Mouse (Mus musculus) neural tube, embryonic 14.5 days (tissue): ENCODE results near the gene Hist1h2bf. TPM values are rescaled to one million over a fixed set of nuclear protein-coding genes. Genes with fewer than 3 reads are reported as not detected.
"Not testable (repeated sequence)": the region's sequence is repeated elsewhere in the genome, so short reads cannot be mapped to it uniquely, and the experiment has no call there.

Source experiments
- ATAC-seq: fragments of 200-750 bp; cut with Nextera tagmentation; 2 replicates; pipeline ENCODE4 v1.8.0; 2017; ENCODE audit warnings: low read depth, mild to moderate bottlenecking, moderate TSS enrichment, moderate library complexity
- H3K27ac ChIP-seq: fragments of 300-500 bp; sonication (generic); 2 replicates; pipeline ENCODE4 v1.5.1; 2014; ENCODE audit warnings: low read depth, mild to moderate bottlenecking, control low read depth, low read length, moderate library complexity, mixed read lengths
- H3K27me3 ChIP-seq: fragments of 300-500 bp; sonication (generic); 2 replicates; pipeline ENCODE4 v1.6.1; 2014; ENCODE audit warnings: low read length; ENCODE audit not compliant: control insufficient read depth, insufficient read depth
- H3K36me3 ChIP-seq: fragments of 300-500 bp; sonication (generic); 2 replicates; pipeline ENCODE4 v1.6.1; 2014; ENCODE audit warnings: low read length, mixed read lengths; ENCODE audit not compliant: control insufficient read depth, insufficient read depth
- H3K4me1 ChIP-seq: fragments of 300-500 bp; sonication (generic); 2 replicates; pipeline ENCODE4 v1.6.1; 2014; ENCODE audit warnings: low read length; ENCODE audit not compliant: control insufficient read depth, insufficient read depth
- H3K4me2 ChIP-seq: fragments of 300-500 bp; sonication (generic); 2 replicates; pipeline ENCODE4 v1.6.1; 2014; ENCODE audit warnings: mild to moderate bottlenecking, low read depth, low read length, control low read depth
- H3K4me3 ChIP-seq: fragments of 300-500 bp; sonication (generic); 2 replicates; pipeline ENCODE4 v1.5.1; 2014; ENCODE audit warnings: low read depth, low read length, control low read depth, mixed read lengths
- H3K9ac ChIP-seq: fragments of 300-500 bp; sonication (generic); replicated peaks from 2 replicates; pipeline ENCODE4 v1.6.1; 2014; ENCODE audit warnings: low read depth, mild to moderate bottlenecking, control low read depth, low read length, mixed read lengths
- H3K9me3 ChIP-seq: fragments of 300-500 bp; sonication (generic); 2 replicates; pipeline ENCODE4 v1.6.1; 2016; ENCODE audit warnings: low read length; ENCODE audit not compliant: control insufficient read depth
- WGBS: fragments of 180-500 bp; shearing (Covaris S2); extraction: QIAGEN DNeasy Blood & Tissue Kit; methylation state at CpG from one replicate; pipeline ENCODE4 v1.1.7; 2014; 5-methylcytosine and 5-hydroxymethylcytosine counted together
- polyA plus RNA-seq: library from polyadenylated mRNA; unstranded; fragments of >200 nt; fragmentation: Nextera tagmentation; extraction: Ambion mirVana; gene quantifications from 2 replicates; pipeline ENCODE4 v1.2.1, GENCODE M21; 2014

Gene Hist1h2bf
- polyA plus RNA-seq, 1 experiment from 2014 or later = not detected

DNA sequence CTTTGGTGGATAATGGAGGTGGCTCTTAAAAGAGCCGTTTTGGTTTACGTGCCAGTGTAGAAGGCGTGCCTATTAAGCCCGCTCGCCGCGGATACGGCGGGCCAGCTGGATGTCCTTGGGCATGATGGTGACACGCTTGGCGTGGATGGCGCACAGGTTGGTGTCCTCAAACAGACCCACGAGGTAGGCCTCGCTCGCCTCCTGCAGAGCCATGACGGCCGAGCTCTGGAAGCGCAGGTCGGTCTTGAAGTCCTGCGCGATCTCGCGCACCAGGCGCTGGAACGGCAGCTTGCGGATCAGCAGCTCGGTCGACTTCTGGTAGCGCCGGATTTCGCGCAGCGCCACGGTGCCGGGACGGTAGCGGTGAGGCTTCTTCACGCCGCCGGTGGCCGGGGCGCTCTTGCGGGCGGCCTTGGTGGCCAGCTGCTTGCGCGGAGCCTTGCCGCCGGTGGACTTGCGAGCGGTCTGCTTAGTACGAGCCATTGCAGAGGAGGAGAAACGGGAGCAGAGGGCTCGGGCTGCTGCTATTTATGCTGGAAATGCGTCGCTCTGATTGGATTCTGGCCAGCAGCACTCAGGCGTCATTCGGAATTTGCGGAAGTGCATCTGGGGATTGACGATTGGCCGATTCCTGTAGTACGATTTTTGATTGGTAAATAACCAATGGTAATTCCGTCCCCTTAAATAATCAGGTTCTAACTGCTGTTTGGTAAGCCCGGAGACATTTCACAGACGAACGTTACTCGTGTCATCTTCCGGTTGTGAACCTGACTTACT lies 11.9 kb downstream of the Hist1h2bf start, which contains the start of gene Hist1h3e:
Gene Hist1h3e, minus strand, starts transcription at position 487 of the 777 bp plus-strand sequence.
- H3K9me3 ChIP-seq, H3K4me1 ChIP-seq, H3K36me3 ChIP-seq, H3K27me3 ChIP-seq: not testable (repeated sequence)
- Histone ChIP-seq H3K4me3 (peak within 1 kb of the TSS; percentile 41), H3K4me2 (peak within 1 kb of the TSS; percentile 84), H3K9ac (peak within 1 kb of the TSS; percentile 61), H3K27ac (peak within 1 kb of the TSS; percentile 99)
- WGBS = under 1% methylated on average over 44 of the region's 67 CpGs
- peak; percentile 96 for ATAC-seq

- not testable (repeated sequence) for H3K36me3 ChIP-seq, H3K27ac ChIP-seq, H3K9ac ChIP-seq, H3K27me3 ChIP-seq, ATAC-seq, H3K4me1 ChIP-seq, H3K9me3 ChIP-seq
- H3K4me3 ChIP-seq = peak overlapping the region; percentile 41
- 0% methylated on average over 2 of the region's 5 CpGs for WGBS
- peak overlapping the region; percentile 84 for H3K4me2 ChIP-seq
Observed at GRCm38 (mm10) chr13:23561531-23561882, 12.5 kb downstream of the Hist1h2bf start.

GRCm38 (mm10) chr13:23560699-23561098 lies 13.3 kb downstream of the Hist1h2bf start:
- H3K9ac ChIP-seq, H3K4me1 ChIP-seq, H3K4me3 ChIP-seq, H3K27me3 ChIP-seq, H3K4me2 ChIP-seq, H3K27ac ChIP-seq, H3K36me3 ChIP-seq, ATAC-seq, H3K9me3 ChIP-seq: not testable (repeated sequence)
- 23% methylated on average over 2 of the region's 2 CpGs for WGBS

GRCm38 (mm10) chr13:23556906-23557305 lies 17.1 kb downstream of the Hist1h2bf start:
- no peak overlapping the region for H3K4me2 ChIP-seq
- H3K4me3 ChIP-seq = no peak overlapping the region
- no peaks in the 10 kb centered on the region for H3K9me3 ChIP-seq
- no peak for ATAC-seq
- H3K4me1 ChIP-seq = 0 out of 2 replicates have a peak, but pooled peaks cover 3% of the 10 kb centered on the region
- H3K27ac ChIP-seq = no peak overlapping the region
- WGBS = 71% methylated on average over 3 of the region's 3 CpGs
- H3K36me3 ChIP-seq = no peaks in the 10 kb centered on the region
- H3K9ac ChIP-seq = no peak overlapping the region
- H3K27me3 ChIP-seq = no peaks in the 10 kb centered on the region; the same call in 1 of the 2 replicates

- peak; percentile 79 for ATAC-seq
- Histone ChIP-seq H3K9ac (peak overlapping the region; percentile 50), H3K27me3 (no peaks in the 10 kb centered on the region; the same call in 1 of the 2 replicates), H3K4me2 (peak overlapping the region; percentile 77), H3K4me1 (0 out of 2 replicates have a peak, but pooled peaks cover 3% of the 10 kb centered on the region), H3K4me3 (peak overlapping the region; percentile 43), H3K27ac (peak overlapping the region; percentile 81), H3K9me3 (no peaks in the 10 kb centered on the region), H3K36me3 (no peaks in the 10 kb centered on the region)
- WGBS = under 1% methylated on average over 18 of the region's 18 CpGs
Observed at GRCm38 (mm10) chr13:23555839-23556416, 18.1 kb downstream of the Hist1h2bf start.

DNA sequence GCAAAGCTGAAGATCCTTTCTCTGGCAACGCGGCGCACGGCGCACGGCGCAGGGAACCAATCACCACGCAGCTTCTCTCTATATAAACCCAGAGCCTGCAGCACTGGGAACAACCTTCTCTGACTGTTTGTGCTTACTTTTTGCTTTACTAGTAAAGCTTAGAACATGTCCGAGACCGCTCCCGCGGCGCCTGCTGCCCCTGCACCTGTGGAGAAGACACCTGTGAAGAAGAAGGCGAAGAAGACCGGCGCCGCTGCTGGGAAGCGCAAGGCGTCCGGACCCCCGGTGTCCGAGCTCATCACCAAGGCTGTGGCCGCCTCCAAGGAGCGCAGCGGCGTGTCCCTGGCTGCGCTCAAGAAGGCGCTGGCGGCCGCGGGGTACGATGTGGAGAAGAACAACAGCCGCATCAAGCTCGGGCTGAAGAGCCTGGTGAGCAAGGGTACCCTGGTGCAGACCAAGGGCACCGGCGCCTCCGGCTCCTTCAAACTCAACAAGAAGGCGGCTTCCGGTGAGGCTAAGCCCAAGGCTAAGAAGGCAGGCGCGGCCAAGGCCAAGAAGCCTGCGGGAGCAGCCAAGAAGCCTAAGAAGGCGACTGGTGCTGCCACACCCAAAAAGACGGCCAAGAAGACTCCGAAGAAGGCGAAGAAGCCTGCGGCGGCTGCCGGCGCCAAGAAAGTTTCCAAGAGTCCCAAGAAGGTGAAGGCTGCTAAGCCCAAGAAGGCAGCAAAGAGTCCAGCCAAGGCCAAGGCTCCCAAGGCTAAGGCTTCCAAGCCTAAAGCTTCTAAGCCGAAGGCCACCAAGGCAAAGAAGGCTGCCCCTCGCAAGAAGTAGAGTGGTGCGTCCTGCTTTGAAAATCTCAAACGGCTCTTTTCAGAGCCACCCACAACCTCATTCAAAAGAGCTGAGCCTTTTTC lies 18.8 kb downstream of the Hist1h2bf start:
- Histone ChIP-seq H3K27ac (peak overlapping the region; percentile 81), H3K36me3 (no peaks in the 10 kb centered on the region), H3K27me3 (no peaks in the 10 kb centered on the region; the same call in 1 of the 2 replicates), H3K4me1 (0 out of 2 replicates have a peak, but pooled peaks cover 3% of the 10 kb centered on the region), H3K4me2 (peak overlapping the region; percentile 77), H3K9me3 (no peaks in the 10 kb centered on the region), H3K9ac (peak overlapping the region; percentile 50), H3K4me3 (peak overlapping the region; percentile 43)
- WGBS = under 1% methylated on average over 54 of the region's 54 CpGs
- peak; percentile 83 for ATAC-seq

DNA sequence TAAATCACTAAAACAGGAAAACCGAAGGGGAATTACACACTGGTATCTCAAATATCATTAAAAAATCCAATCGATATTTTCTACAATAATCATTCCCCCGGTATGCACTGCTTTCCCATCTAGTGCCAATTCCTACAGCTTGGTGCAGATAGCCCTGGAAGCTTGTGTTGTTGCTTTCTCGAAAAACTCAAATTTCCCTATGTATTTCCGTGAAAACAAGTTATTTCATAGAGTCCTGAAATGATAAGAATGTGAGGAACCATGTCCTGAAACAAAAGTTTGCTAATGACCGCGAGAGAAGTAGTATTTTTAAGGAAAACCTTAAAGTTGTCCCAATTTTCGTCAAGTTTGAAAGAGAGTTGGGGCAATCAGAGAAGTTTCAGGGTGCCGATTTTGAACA lies 19.6 kb downstream of the Hist1h2bf start:
- H3K4me3 ChIP-seq = peak overlapping the region; percentile 43
- H3K4me1 ChIP-seq = 0 out of 2 replicates have a peak, but pooled peaks cover 3% of the 10 kb centered on the region
- WGBS = 20% methylated on average over 9 of the region's 9 CpGs
- no peaks in the 10 kb centered on the region; the same call in 1 of the 2 replicates for H3K27me3 ChIP-seq
- H3K9me3 ChIP-seq = no peaks in the 10 kb centered on the region
- peak overlapping the region; percentile 50; the same call in 1 of the 2 replicates for H3K9ac ChIP-seq
- H3K27ac ChIP-seq = peak overlapping the region; percentile 81; the same call in 1 of the 2 replicates
- no peak for ATAC-seq
- no peaks in the 10 kb centered on the region for H3K36me3 ChIP-seq
- peak overlapping the region; percentile 77 for H3K4me2 ChIP-seq

DNA sequence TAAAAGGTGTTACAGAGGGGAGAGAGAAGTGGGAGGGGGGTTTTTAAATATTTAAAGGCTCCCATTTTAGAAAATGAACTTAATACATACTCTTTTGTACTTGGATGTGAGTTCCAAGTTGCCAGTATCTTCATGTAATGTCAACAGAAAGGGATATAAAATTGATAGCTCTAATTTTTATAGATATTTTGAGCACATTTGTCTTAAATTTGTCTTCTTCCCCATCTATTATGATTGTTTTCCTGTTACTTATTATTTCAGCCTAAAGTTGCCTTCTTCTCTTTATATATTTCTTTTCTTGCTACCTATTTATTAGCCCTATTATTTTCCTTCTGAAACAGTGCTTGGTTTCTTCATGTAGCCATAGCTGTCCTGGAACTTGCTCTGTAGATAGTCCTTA lies 21.0 kb downstream of the Hist1h2bf start, which contains the start of gene Hist1h1d:
Gene Hist1h1d, plus strand, starts transcription at position 301 of the 400 bp plus-strand sequence.
- Histone ChIP-seq H3K4me3 (no peak within 1 kb of the TSS), H3K27me3 (no peaks in the 10 kb centered on the region; the same call in 1 of the 2 replicates), H3K27ac (no peak within 1 kb of the TSS; the same call in 1 of the 2 replicates), H3K4me2 (peak within 1 kb of the TSS; percentile 77), H3K9me3 (no peaks in the 10 kb centered on the region), H3K4me1 (0 out of 2 replicates have a peak, but pooled peaks cover 3% of the 10 kb centered on the region), H3K9ac (no peak within 1 kb of the TSS), H3K36me3 (no peaks in the 10 kb centered on the region)
- no peak for ATAC-seq
